Mouse (Mus musculus) CD8-positive naive resting alpha-beta T cell, adult 2 months (primary cell): Measurements from ENCODE around the gene Gm21773.
"Not testable (repeated sequence)": the region's sequence is repeated elsewhere in the genome, so short reads cannot be mapped to it uniquely, and the experiment has no call there.

Source experiments
- DNase-seq, 2 experiments: peaks; one replicate each; pipeline ENCODE4 v3.0.0; 2022; ENCODE audit warnings: low read depth in 2 of 2, low spot score in 2 of 2

Gene Gm21773

GRCm38 (mm10) chrY:25309260-25309659 is at the start of gene Gm21773:
Gm21773 (minus strand) TSS chrY:25309360.
- not testable (repeated sequence) for DNase-seq
